Mouse (Mus musculus) stomach, embryonic 14.5 days (tissue): ENCODE data around the gene Gm11639. TPM values are rescaled to one million over a fixed set of nuclear protein-coding genes. Genes with fewer than 3 reads are reported as not detected.

Experiments used
- ATAC-seq: fragments of 200-750 bp; cut with Nextera tagmentation; 2 replicates; pipeline ENCODE4 v1.8.0; 2017; ENCODE audit warnings: low read depth, moderate TSS enrichment; ENCODE audit not compliant: insufficient number of reproducible peaks, insufficient read depth, low FRiP score
- H3K27ac ChIP-seq: fragments of 300-500 bp; sonication (generic); 2 replicates; pipeline ENCODE4 v1.5.1; 2014; ENCODE audit warnings: mild to moderate bottlenecking, low read length, moderate library complexity, mixed read lengths
- H3K27me3 ChIP-seq: fragments of 300-500 bp; sonication (generic); 2 replicates; pipeline ENCODE4 v1.6.1; 2014; ENCODE audit warnings: low read length, control low read depth, mixed read lengths; ENCODE audit not compliant: control insufficient read depth, insufficient read depth
- H3K36me3 ChIP-seq: fragments of 300-500 bp; sonication (generic); 2 replicates; pipeline ENCODE4 v1.6.1; 2014; ENCODE audit warnings: mild to moderate bottlenecking, control low read depth, low read length, moderate library complexity, mixed read lengths; ENCODE audit not compliant: control insufficient read depth, insufficient read depth
- H3K4me1 ChIP-seq: fragments of 300-500 bp; sonication (generic); 2 replicates; pipeline ENCODE4 v1.6.1; 2014; ENCODE audit warnings: low read length, control low read depth, mixed read lengths; ENCODE audit not compliant: control insufficient read depth, insufficient read depth
- H3K4me2 ChIP-seq: fragments of 300-500 bp; sonication (generic); replicated peaks from 2 replicates; pipeline ENCODE4 v1.6.1; 2014; ENCODE audit warnings: low read depth, low read length, control low read depth
- H3K4me3 ChIP-seq: fragments of 300-500 bp; sonication (generic); 2 replicates; pipeline ENCODE4 v1.5.1; 2014; ENCODE audit warnings: low read depth, low read length, control low read depth
- H3K9ac ChIP-seq: fragments of 300-500 bp; sonication (generic); replicated peaks from 2 replicates; pipeline ENCODE4 v1.6.1; 2014; ENCODE audit warnings: low read depth, mild to moderate bottlenecking, control low read depth, low read length, moderate library complexity, mixed read lengths
- H3K9me3 ChIP-seq: fragments of 300-500 bp; sonication (generic); 2 replicates; pipeline ENCODE4 v1.6.1; 2016; ENCODE audit warnings: low read depth, low read length, control low read depth; ENCODE audit not compliant: control insufficient read depth
- whole genome bisulfite sequencing: fragments of 180-500 bp; shearing (Covaris S2); extraction: QIAGEN DNeasy Blood & Tissue Kit; methylation state at CpG from one replicate; pipeline ENCODE4 v1.1.7; 2014; 5-methylcytosine and 5-hydroxymethylcytosine counted together
- polyA plus RNA-seq: library from polyadenylated mRNA; unstranded; fragments of >200 nt; fragmentation: Nextera tagmentation; extraction: Ambion mirVana; gene quantifications from 2 replicates; pipeline ENCODE4 v1.2.1, GENCODE M21; 2014

The Gm11639 gene
- polyA plus RNA-seq, 1 experiment from 2014 or later = 0.03 TPM

- 65% methylated on average over 3 of the region's 3 CpGs for WGBS
- Histone ChIP-seq H3K9ac (no peak overlapping the region), H3K36me3 (no peaks in the 10 kb centered on the region), H3K4me1 (0 out of 2 replicates have a peak, but pooled peaks cover 2% of the 10 kb centered on the region), H3K9me3 (no peaks in the 10 kb centered on the region), H3K27me3 (no peaks in the 10 kb centered on the region), H3K4me3 (no peak overlapping the region), H3K27ac (no peak overlapping the region), H3K4me2 (no peak overlapping the region)
- no peak for ATAC-seq
Observed at GRCm38 (mm10) chr11:104663878-104664261, 21.6 kb upstream of the Gm11639 start.

DNA sequence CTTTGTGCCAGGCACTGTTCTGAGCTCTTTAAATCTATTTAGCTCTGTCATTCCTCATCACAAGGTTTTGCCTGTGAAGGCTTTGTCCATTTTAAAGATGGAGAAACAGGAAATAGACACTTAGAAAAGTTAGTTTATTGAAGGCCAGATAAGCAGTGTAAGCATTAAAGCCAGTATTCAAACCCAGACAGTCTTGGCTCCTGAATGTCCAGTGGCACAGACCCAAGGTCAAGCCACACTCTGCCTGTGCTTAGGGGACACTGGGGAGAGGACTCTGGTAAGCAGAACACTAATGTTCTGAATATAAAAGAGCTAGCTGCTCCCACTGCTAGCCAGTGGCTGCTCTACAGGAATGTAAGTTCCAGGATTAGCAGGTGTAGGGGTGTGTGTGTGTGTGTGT is 21.1 kb upstream of the Gm11639 start:
- H3K27ac ChIP-seq = no peak overlapping the region
- no peak overlapping the region for H3K4me3 ChIP-seq
- no peak overlapping the region for H3K4me2 ChIP-seq
- 0 out of 2 replicates have a peak, but pooled peaks cover 2% of the 10 kb centered on the region for H3K4me1 ChIP-seq
- H3K36me3 ChIP-seq = no peaks in the 10 kb centered on the region
- ATAC-seq = no peak
- no peaks in the 10 kb centered on the region for H3K9me3 ChIP-seq
- H3K27me3 ChIP-seq = no peaks in the 10 kb centered on the region
- no peak overlapping the region for H3K9ac ChIP-seq

- Histone ChIP-seq H3K9ac (no peak overlapping the region), H3K36me3 (no peaks in the 10 kb centered on the region), H3K27me3 (no peaks in the 10 kb centered on the region), H3K4me3 (no peak overlapping the region), H3K4me1 (0 out of 2 replicates have a peak, but pooled peaks cover 2% of the 10 kb centered on the region), H3K4me2 (no peak overlapping the region), H3K27ac (no peak overlapping the region), H3K9me3 (no peaks in the 10 kb centered on the region)
- ATAC-seq = no peak
- WGBS = 52% methylated on average over 5 of the region's 5 CpGs
Observed at GRCm38 (mm10) chr11:104667399-104667798, 18.1 kb upstream of the Gm11639 start.

DNA sequence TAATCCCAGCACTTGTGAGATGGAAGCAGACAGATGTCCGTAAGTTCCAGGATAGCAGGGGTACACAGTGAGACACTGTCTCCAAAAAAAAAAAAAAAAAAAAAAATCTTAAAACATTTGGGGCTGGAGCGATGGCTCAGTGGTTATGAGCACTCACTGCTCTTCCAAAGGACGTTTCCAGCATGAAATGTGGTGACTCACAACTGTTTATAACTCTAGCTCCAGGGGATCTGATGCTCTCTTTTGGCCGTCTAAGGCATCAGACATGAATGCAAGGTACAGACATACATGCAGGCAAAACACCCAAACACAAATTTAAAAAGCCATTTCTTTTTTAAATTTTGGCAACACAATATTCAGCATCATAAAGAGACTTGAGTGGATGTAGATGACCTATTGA is 12.1 kb upstream of the Gm11639 start:
- Histone ChIP-seq H3K27me3 (no peaks in the 10 kb centered on the region), H3K27ac (no peak overlapping the region), H3K9ac (no peak overlapping the region), H3K9me3 (no peaks in the 10 kb centered on the region), H3K4me1 (no peaks in the 10 kb centered on the region), H3K36me3 (no peaks in the 10 kb centered on the region), H3K4me3 (no peak overlapping the region), H3K4me2 (no peak overlapping the region)
- WGBS = 74% methylated on average over 4 of the region's 4 CpGs
- ATAC-seq = no peak

DNA sequence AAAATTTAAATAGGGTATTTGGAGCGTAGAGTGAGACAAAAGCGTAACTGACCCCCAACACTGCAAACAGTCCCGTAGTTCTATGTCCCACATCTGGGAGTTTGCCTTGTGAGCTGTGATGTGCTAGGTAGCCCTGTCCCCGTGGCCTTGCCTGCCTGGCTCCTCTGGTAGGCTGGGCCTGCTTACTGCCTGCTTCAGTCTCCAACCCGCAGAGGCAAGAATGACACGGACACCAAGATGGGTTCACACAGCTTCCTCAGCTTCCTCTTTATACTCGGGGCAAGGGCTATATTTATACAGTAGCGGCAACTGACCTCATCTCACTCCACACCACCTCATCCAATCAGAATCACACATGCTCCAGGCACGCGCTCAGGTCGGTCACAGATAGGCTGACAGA is 10.7 kb upstream of the Gm11639 start:
- no peak overlapping the region for H3K4me2 ChIP-seq
- H3K36me3 ChIP-seq = no peaks in the 10 kb centered on the region
- H3K4me3 ChIP-seq = no peak overlapping the region
- H3K27me3 ChIP-seq = no peaks in the 10 kb centered on the region
- no peaks in the 10 kb centered on the region for H3K9me3 ChIP-seq
- no peaks in the 10 kb centered on the region for H3K4me1 ChIP-seq
- H3K9ac ChIP-seq = no peak overlapping the region
- no peak for ATAC-seq
- H3K27ac ChIP-seq = no peak overlapping the region
- 91% methylated on average over 11 of the region's 11 CpGs for WGBS

GRCm38 (mm10) chr11:104693235-104693634 is 7.7 kb downstream of the Gm11639 start:
- Histone ChIP-seq H3K9me3 (no peaks in the 10 kb centered on the region), H3K9ac (no peak overlapping the region), H3K4me1 (no peaks in the 10 kb centered on the region), H3K36me3 (no peaks in the 10 kb centered on the region), H3K4me2 (no peak overlapping the region), H3K4me3 (no peak overlapping the region), H3K27ac (no peak overlapping the region), H3K27me3 (no peaks in the 10 kb centered on the region)
- no peak for ATAC-seq
- WGBS = 89% methylated on average over 6 of the region's 6 CpGs

- WGBS = 66% methylated on average over 15 of the region's 15 CpGs
- Histone ChIP-seq H3K9me3 (no peaks in the 10 kb centered on the region), H3K4me1 (no peaks in the 10 kb centered on the region), H3K4me2 (no peak overlapping the region), H3K9ac (no peak overlapping the region), H3K27me3 (no peaks in the 10 kb centered on the region), H3K36me3 (no peaks in the 10 kb centered on the region), H3K27ac (no peak overlapping the region), H3K4me3 (no peak overlapping the region)
- no peak for ATAC-seq
Observed at GRCm38 (mm10) chr11:104704097-104704496, 18.6 kb downstream of the Gm11639 start.

DNA sequence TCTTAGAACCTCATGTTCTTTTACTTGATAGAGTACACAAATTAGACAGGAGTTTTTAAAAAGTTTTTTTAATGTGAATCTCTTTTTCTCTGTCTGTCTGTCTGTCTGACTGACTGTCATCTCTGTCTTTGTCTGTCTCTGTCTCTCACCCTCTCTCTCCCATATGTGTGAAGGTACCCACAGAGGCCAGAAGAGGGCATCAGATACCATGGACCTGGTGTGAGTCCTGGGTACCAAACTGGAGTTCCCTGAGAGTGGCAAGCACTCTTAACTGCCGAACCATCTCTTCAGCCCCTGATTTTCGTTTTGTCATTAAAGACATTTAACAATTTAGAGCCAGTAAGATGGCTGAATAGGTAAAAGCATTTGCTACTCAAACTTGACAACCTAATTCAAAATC is 21.6 kb downstream of the Gm11639 start:
- no peak overlapping the region for H3K4me2 ChIP-seq
- no peak overlapping the region for H3K4me3 ChIP-seq
- WGBS = 64% methylated on average over 2 of the region's 2 CpGs
- no peaks in the 10 kb centered on the region for H3K27me3 ChIP-seq
- no peaks in the 10 kb centered on the region for H3K9me3 ChIP-seq
- no peak overlapping the region for H3K9ac ChIP-seq
- ATAC-seq = no peak
- H3K36me3 ChIP-seq = no peaks in the 10 kb centered on the region
- no peak overlapping the region for H3K27ac ChIP-seq
- H3K4me1 ChIP-seq = no peaks in the 10 kb centered on the region

DNA sequence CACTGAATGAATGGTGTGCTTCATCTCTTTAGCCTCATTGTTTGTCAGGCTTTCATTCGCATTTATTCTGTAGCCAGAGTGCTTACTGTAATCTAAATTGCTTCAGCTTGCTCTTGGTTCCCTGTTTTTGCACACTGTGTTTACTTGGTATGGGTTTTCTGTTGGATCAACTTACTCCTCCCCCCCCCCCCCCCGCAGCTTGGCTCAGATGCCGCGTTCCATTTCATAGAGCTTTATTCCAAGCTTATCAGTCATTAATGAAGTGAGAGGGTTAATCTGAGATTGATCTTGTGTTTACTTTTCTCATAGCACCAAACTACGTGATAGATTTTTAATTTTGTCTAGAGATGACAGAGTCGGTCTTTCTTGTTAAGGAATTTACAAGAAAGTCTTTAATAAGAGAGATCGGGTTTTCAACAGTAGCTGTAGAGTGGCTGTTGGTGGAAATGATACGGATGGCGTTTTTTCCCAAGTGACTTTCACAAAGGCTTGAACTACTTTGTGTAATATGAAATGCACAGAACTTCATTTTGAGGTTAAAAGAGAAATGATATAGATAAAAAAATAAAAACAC is 59.6 kb downstream of the Gm11639 start:
- no peak overlapping the region for H3K9ac ChIP-seq
- no peak overlapping the region for H3K27ac ChIP-seq
- H3K4me3 ChIP-seq = no peak overlapping the region
- no peak overlapping the region for H3K4me2 ChIP-seq
- WGBS = 74% methylated on average over 9 of the region's 9 CpGs
- no peaks in the 10 kb centered on the region for H3K27me3 ChIP-seq
- H3K36me3 ChIP-seq = no peaks in the 10 kb centered on the region
- ATAC-seq = no peak
- no peaks in the 10 kb centered on the region for H3K4me1 ChIP-seq
- H3K9me3 ChIP-seq = no peaks in the 10 kb centered on the region
